Mouse (Mus musculus): ENCODE data around the gene Cntn4.

DNA sequence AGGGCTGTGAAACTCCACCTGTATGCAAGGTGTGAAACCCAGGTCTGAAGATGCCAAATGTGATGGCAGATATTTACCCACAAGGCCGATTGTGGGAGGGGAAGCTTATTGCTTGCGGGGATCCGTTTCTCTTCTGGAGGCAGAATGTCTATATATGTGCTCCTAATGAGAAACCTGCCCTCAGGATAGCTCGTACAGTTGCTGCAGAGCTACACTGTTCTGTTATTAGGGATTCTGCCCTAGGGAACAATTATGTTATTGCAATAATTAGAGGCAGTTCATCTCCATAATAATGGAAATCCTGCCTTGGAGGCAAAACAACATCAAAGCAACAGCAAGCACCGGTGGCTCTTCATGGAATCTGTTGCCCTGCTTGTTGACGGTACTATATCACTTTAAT is 884.2 kb downstream of the Cntn4 start:
- TF ChIP-seq EP300 (optimal IDR thresholded peaks at IDR 0.05) (no peak), CTCF (IDR thresholded peaks at IDR 0.05; ENCODE audit: low read depth) (no peak)
